Mouse (Mus musculus) CD4-positive, CD25-positive, alpha-beta regulatory T cell (primary cell): ENCODE measurements around the gene F3. TPM values are rescaled to one million over a fixed set of nuclear protein-coding genes. Genes with fewer than 3 reads are reported as not detected.

ENCODE experiments used
- polyA plus RNA-seq: library from polyadenylated mRNA; unstranded; fragments of 100-300 nt; shearing (Covaris generic); gene quantifications from one replicate; pipeline ENCODE4 v1.2.1, GENCODE M21; 2017

The F3 gene
- not detected for polyA plus RNA-seq

GRCm38 (mm10) chr3:121722971-121723844 is at the start of gene F3:
Gene F3, plus strand, starts transcription at chr3:121723537.

Other genes starting within 250 kb of the F3 start
- gene Slc44a3, start 191.1 kb upstream of the F3 start, polyA plus RNA-seq, result not detected
- gene 4930432M17Rik, start 52.8 kb upstream of the F3 start, polyA plus RNA-seq, result not detected
- gene Abcd3, start 91.8 kb downstream of the F3 start, polyA plus RNA-seq, result 17.9 TPM
- 2.3 TPM for gene Arhgap29, start 229.0 kb downstream of the F3 start, polyA plus RNA-seq